Mouse (Mus musculus): ENCODE measurements around the gene Gcnt2.

GRCm38 (mm10) chr13:40851281-40851680 lies 8.3 kb upstream of the Gcnt2 start:
- TF ChIP-seq EP300 (IDR thresholded peaks at IDR 0.05; ENCODE audit: low read depth) (no peak), CTCF (IDR thresholded peaks at IDR 0.05; ENCODE audit: low read depth) (no peak)

Measured in liver, postnatal 0 days (tissue).